Comparison of ENCODE assay signal across 7 mouse cellular contexts in genomic region chr7:45715741-45716459, GRCm38 (mm10). TPM values are rescaled to one million over a fixed set of nuclear protein-coding genes. Genes with fewer than 3 reads are reported as not detected.
A peak's percentile ranks its signal among the peaks of the same experiment; 100 is the strongest.
DNase-seq lines count a peak whose midpoint lies in the region; ATAC-seq lines count a peak whose summit lies in the region.

No protein-coding gene starts in this region.

- ATAC-seq in lung, embryonic 16.5 days (ENCODE audit: low read depth): no peak
- no peak for ATAC-seq in embryonic facial prominence, embryonic 15.5 days (ENCODE audit: insufficient number of reproducible peaks, low FRiP score, low TSS enrichment, low read depth)
- no peak for ATAC-seq in hindbrain, embryonic 14.5 days (ENCODE audit: low FRiP score)

- H3K4me2 ChIP-seq in lung, embryonic 16.5 days (ENCODE audit: low read depth, low read length): peak overlapping the region; percentile 44
- peak overlapping the region; percentile 91 for H3K4me2 ChIP-seq in embryonic facial prominence, embryonic 15.5 days (replicated peaks)
- H3K4me2 ChIP-seq in hindbrain, embryonic 14.5 days (replicated peaks): peak overlapping the region; percentile 64

- H3K9me3 ChIP-seq in lung, embryonic 16.5 days (ENCODE audit: control insufficient read depth, low read length): no peaks in the 10 kb centered on the region
- no peaks in the 10 kb centered on the region for H3K9me3 ChIP-seq in embryonic facial prominence, embryonic 15.5 days (replicated peaks)
- no peaks in the 10 kb centered on the region for H3K9me3 ChIP-seq in hindbrain, embryonic 14.5 days (ENCODE audit: control insufficient read depth, low read length)

- WGBS in lung, embryonic 16.5 days: 74% methylated on average over 19 of the region's 19 CpGs
- WGBS in embryonic facial prominence, embryonic 15.5 days: 78% methylated on average over 19 of the region's 19 CpGs
- WGBS in hindbrain, embryonic 14.5 days: 87% methylated on average over 19 of the region's 19 CpGs
- 31% methylated on average over 19 of the region's 19 CpGs for WGBS in macrophage (ENCODE audit: missing documents)

- H3K27me3 ChIP-seq in lung, embryonic 16.5 days (ENCODE audit: control insufficient read depth, insufficient read depth, low read depth, low read length): no peaks in the 10 kb centered on the region
- no peaks in the 10 kb centered on the region for H3K27me3 ChIP-seq in embryonic facial prominence, embryonic 15.5 days
- no peaks in the 10 kb centered on the region for H3K27me3 ChIP-seq in hindbrain, embryonic 14.5 days (ENCODE audit: control insufficient read depth, insufficient read depth, low read length)

- peak overlapping the region; percentile 7; the same call in 1 of the 2 replicates for H3K9ac ChIP-seq in lung, embryonic 16.5 days (ENCODE audit: low read length)
- no peak overlapping the region; the same call in 1 of the 2 replicates for H3K9ac ChIP-seq in embryonic facial prominence, embryonic 15.5 days
- H3K9ac ChIP-seq in hindbrain, embryonic 14.5 days: peak overlapping the region; percentile 21; the same call in 1 of the 2 replicates

- peak overlapping the region; percentile 64 for H3K4me3 ChIP-seq in lung, embryonic 16.5 days (ENCODE audit: low read length)
- peak overlapping the region; percentile 82 for H3K4me3 ChIP-seq in embryonic facial prominence, embryonic 15.5 days (replicated peaks)
- peak overlapping the region; percentile 56 for H3K4me3 ChIP-seq in hindbrain, embryonic 14.5 days (replicated peaks; ENCODE audit: low read length)
- H3K4me3 ChIP-seq in macrophage (ENCODE audit: inconsistent target): peak overlapping the region; percentile 73

- peaks cover 75% of the 10 kb centered on the region for H3K79me2 ChIP-seq in macrophage (ENCODE audit: inconsistent target)

- DNase-seq in lung, postnatal 14 days: no peak
- no peak for DNase-seq in hindbrain, embryonic 14.5 days (ENCODE audit: low spot score)
- no peak for DNase-seq in frontal cortex, postnatal 10 days (ENCODE audit: low spot score in 2 of 2)
- no peak for DNase-seq in ovary, postnatal 10 days (ENCODE audit: low spot score)

- H3K36me3 ChIP-seq in lung, embryonic 16.5 days (ENCODE audit: control insufficient read depth, insufficient read depth, low read length): peaks cover 38% of the 10 kb centered on the region
- peaks cover 47% of the 10 kb centered on the region for H3K36me3 ChIP-seq in embryonic facial prominence, embryonic 15.5 days
- H3K36me3 ChIP-seq in hindbrain, embryonic 14.5 days (replicated peaks; ENCODE audit: control insufficient read depth, insufficient read depth): peaks cover 45% of the 10 kb centered on the region
- H3K36me3 ChIP-seq in macrophage (ENCODE audit: inconsistent target): peaks cover 35% of the 10 kb centered on the region

- peaks cover 35% of the 10 kb centered on the region for H3K4me1 ChIP-seq in lung, embryonic 16.5 days (replicated peaks; ENCODE audit: control insufficient read depth, insufficient read depth, low read length)
- peaks cover 59% of the 10 kb centered on the region for H3K4me1 ChIP-seq in embryonic facial prominence, embryonic 15.5 days
- peaks cover 38% of the 10 kb centered on the region for H3K4me1 ChIP-seq in hindbrain, embryonic 14.5 days (replicated peaks; ENCODE audit: control insufficient read depth, insufficient read depth, low read length)

- peak overlapping the region; percentile 23 for H3K27ac ChIP-seq in lung, embryonic 16.5 days (ENCODE audit: low read length)
- peak overlapping the region; percentile 81 for H3K27ac ChIP-seq in embryonic facial prominence, embryonic 15.5 days (replicated peaks)
- peak overlapping the region; percentile 54; the same call in 1 of the 2 replicates for H3K27ac ChIP-seq in hindbrain, embryonic 14.5 days
- H3K27ac ChIP-seq in macrophage: peak overlapping the region; percentile 98

RNA-seq across cellular contexts. Expression of gene Rpl18, which starts 0.6 kb away (rescaled TPM):
- polyA plus RNA-seq in lung, embryonic 16.5 days (2015; fragmentation: Nextera tagmentation; extraction: Ambion mirVana): 984 and 1,005 TPM in 2 replicates
- 1,062 and 1,100 TPM in 2 replicates for polyA plus RNA-seq in embryonic facial prominence, embryonic 15.5 days (2015; fragmentation: Nextera tagmentation; extraction: Ambion mirVana)
- polyA plus RNA-seq in hindbrain, embryonic 14.5 days (2014; fragmentation: Nextera tagmentation; extraction: Ambion mirVana): 578 and 674 TPM in 2 replicates
- total RNA-seq in macrophage (2018; cell fraction: chromatin; rRNA removed): 100 to 1,000 TPM in 1 of 26 experiments, 10 to 100 TPM in 25; 14.5 to 193 (median 57.8) TPM
- 100 to 1,000 TPM; 451 to 985 (median 613) TPM for total RNA-seq in macrophage (2018; cell fraction: cytosol; rRNA removed)
- 100 to 1,000 TPM in 23 of 26 experiments, 10 to 100 TPM in 3; 87.1 to 264 (median 134) TPM for total RNA-seq in macrophage (2018; cell fraction: nucleus; rRNA removed)
- polyA plus RNA-seq in macrophage (2018): 290 to 1,003 TPM (median 791 TPM) in 3 replicates

RNA-seq across cellular contexts. Expression of gene Sphk2, which starts 1.9 kb away (rescaled TPM):
- 28.9 TPM in 2 replicates for polyA plus RNA-seq in lung, embryonic 16.5 days (2015; fragmentation: Nextera tagmentation; extraction: Ambion mirVana)
- polyA plus RNA-seq in embryonic facial prominence, embryonic 15.5 days (2015; fragmentation: Nextera tagmentation; extraction: Ambion mirVana): 38.4 and 43.4 TPM in 2 replicates
- polyA plus RNA-seq in hindbrain, embryonic 14.5 days (2014; fragmentation: Nextera tagmentation; extraction: Ambion mirVana): 16.7 and 20.0 TPM in 2 replicates
- 10 to 100 TPM; 15.7 to 99.3 (median 64.0) TPM for total RNA-seq in macrophage (2018; cell fraction: chromatin; rRNA removed)
- 100 to 1,000 TPM in 2 of 26 experiments, 10 to 100 TPM in 24; 25.4 to 107 (median 74.2) TPM for total RNA-seq in macrophage (2018; cell fraction: cytosol; rRNA removed)
- 100 to 1,000 TPM in 6 of 26 experiments, 10 to 100 TPM in 20; 24.7 to 132 (median 74.8) TPM for total RNA-seq in macrophage (2018; cell fraction: nucleus; rRNA removed)
- 47.1 to 55.5 TPM (median 51.5 TPM) in 3 replicates for polyA plus RNA-seq in macrophage (2018)

RNA-seq across cellular contexts. Expression of gene Fam83e, which starts 5.1 kb away (rescaled TPM):
- polyA plus RNA-seq in lung, embryonic 16.5 days (2015; fragmentation: Nextera tagmentation; extraction: Ambion mirVana): 2.0 and 2.1 TPM in 2 replicates
- 2.1 and 3.2 TPM in 2 replicates for polyA plus RNA-seq in embryonic facial prominence, embryonic 15.5 days (2015; fragmentation: Nextera tagmentation; extraction: Ambion mirVana)
- 0.17 TPM in 1 of 2 replicates, not detected in the other for polyA plus RNA-seq in hindbrain, embryonic 14.5 days (2014; fragmentation: Nextera tagmentation; extraction: Ambion mirVana)
- total RNA-seq in macrophage (2018; cell fraction: chromatin; rRNA removed): 1 to 10 TPM in 10 of 26 experiments, under 1 TPM in 16; 0.31 to 2.5 (median 0.86) TPM
- total RNA-seq in macrophage (2018; cell fraction: cytosol; rRNA removed): under 1 TPM in 3 of 26 experiments, not detected in 23; 0.03 to 0.11 (median 0.06) TPM
- 1 to 10 TPM in 1 of 26 experiments, under 1 TPM in 17, not detected in 8; 0.15 to 1.6 (median 0.29) TPM for total RNA-seq in macrophage (2018; cell fraction: nucleus; rRNA removed)
- not detected in 3 replicates for polyA plus RNA-seq in macrophage (2018)

RNA-seq across cellular contexts. Expression of gene Spaca4, which starts 9.7 kb away (rescaled TPM):
- not detected in 2 replicates for polyA plus RNA-seq in lung, embryonic 16.5 days (2015; fragmentation: Nextera tagmentation; extraction: Ambion mirVana)
- polyA plus RNA-seq in embryonic facial prominence, embryonic 15.5 days (2015; fragmentation: Nextera tagmentation; extraction: Ambion mirVana): 0.24 and 0.25 TPM in 2 replicates
- not detected in 2 replicates for polyA plus RNA-seq in hindbrain, embryonic 14.5 days (2014; fragmentation: Nextera tagmentation; extraction: Ambion mirVana)
- not detected for total RNA-seq in macrophage (2018; cell fraction: chromatin; rRNA removed)
- total RNA-seq in macrophage (2018; cell fraction: cytosol; rRNA removed): not detected
- not detected for total RNA-seq in macrophage (2018; cell fraction: nucleus; rRNA removed)
- not detected in 3 replicates for polyA plus RNA-seq in macrophage (2018)

RNA-seq across cellular contexts. Expression of gene Dbp, which starts 11.0 kb away (rescaled TPM):
- 1.5 and 1.7 TPM in 2 replicates for polyA plus RNA-seq in lung, embryonic 16.5 days (2015; fragmentation: Nextera tagmentation; extraction: Ambion mirVana)
- polyA plus RNA-seq in embryonic facial prominence, embryonic 15.5 days (2015; fragmentation: Nextera tagmentation; extraction: Ambion mirVana): 6.8 and 7.0 TPM in 2 replicates
- polyA plus RNA-seq in hindbrain, embryonic 14.5 days (2014; fragmentation: Nextera tagmentation; extraction: Ambion mirVana): 3.5 and 3.9 TPM in 2 replicates
- 100 to 1,000 TPM in 1 of 26 experiments, 10 to 100 TPM in 14, 1 to 10 TPM in 11; 1.4 to 103 (median 15.7) TPM for total RNA-seq in macrophage (2018; cell fraction: chromatin; rRNA removed)
- total RNA-seq in macrophage (2018; cell fraction: cytosol; rRNA removed): 10 to 100 TPM; 20.2 to 85.8 (median 49.5) TPM
- total RNA-seq in macrophage (2018; cell fraction: nucleus; rRNA removed): 10 to 100 TPM in 21 of 26 experiments, 1 to 10 TPM in 5; 5.0 to 96.3 (median 19.0) TPM
- 11.3 to 58.2 TPM (median 52.9 TPM) in 3 replicates for polyA plus RNA-seq in macrophage (2018)

Comparison
In these comparisons a context has a peak if more than half of its experiments do, and no peak if none do; other contexts are left out.
1. H3K27ac ChIP-seq: peak in every context shown above with its lines; median percentile 98 in macrophage; 81 in embryonic facial prominence, embryonic 15.5 days; 54 in hindbrain, embryonic 14.5 days; 23 in lung, embryonic 16.5 days.